Mouse (Mus musculus) right cerebral cortex, adult 18-20 months (tissue): ENCODE measurements at regions not wholly inside any gene's neighbourhood (a gene's known extent, or its start where the extent isn't known, plus 50 kb on each side); places are given as distances from the start of the nearest gene placed in this dataset.
A peak's percentile ranks its signal among the peaks of the same experiment; 100 is the strongest.

ENCODE experiments used
- DNase-seq: peaks from one replicate; pipeline ENCODE4 v3.0.0; 2022; ENCODE audit warnings: mixed read lengths

GRCm38 (mm10) chr5:64401737-64402136 lies 245.6 kb downstream of the Tbc1d1 start:
- DNase-seq: no peak

DNA sequence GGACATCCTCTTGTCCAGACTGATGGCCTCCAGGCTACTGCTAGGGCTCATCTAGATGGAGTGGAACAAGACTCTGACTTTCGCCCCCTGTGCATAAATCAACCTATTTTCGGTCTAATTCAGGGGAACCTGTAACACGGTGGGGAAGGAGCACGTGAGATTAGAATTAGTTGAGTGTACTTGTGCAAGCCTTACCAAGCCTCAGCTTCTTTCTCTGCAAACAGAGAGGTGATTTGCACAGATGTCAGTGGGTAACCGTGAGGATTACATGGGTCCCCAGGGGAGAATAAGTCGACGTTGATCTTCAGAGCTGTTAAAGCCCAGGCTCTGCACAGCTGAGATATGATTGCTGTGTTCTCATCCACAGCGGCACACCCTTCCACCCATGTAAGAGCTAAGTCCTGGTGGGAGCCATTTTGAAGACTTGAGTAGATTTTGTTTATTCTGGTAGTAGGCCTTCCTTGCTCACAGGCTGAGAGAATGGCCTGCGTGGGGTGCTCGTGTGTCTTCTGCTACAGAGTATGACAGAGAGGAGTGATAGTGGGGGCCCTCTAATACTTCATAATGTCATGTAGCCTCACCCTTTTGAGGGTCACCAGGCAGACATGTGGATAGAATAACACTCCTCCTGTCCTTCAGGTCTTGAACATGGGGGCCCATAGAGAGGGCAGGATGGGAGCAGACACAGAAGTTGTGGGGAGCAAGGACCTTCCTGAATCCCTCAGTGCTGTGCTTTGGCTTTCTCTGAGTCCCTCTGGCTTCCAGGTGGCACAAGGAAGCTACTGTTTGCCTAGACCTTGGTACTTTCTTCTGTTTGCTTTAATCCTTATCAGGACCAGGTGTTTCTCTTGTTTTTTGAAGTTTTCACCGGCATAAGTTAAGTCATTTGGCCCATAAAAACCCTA lies 247.2 kb downstream of the Tbc1d1 start:
- no peak for DNase-seq

DNA sequence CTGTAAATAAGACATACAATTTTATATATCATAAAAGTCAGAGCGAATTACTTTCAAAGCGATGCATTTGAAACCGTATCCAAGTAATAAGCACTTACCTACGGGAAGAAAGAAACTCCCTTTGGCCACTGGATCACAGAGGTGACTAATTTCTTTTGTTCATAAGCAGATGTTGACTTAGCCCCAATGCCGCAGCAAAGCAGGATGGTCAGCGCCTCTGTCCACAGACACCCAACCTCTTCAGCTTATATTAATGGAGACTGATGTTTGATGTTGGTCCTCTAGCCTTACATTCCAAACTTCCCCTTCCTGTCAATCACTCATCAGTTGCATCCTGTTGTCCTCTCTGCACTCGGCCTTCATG lies 247.9 kb downstream of the Tbc1d1 start:
- DNase-seq: no peak

DNA sequence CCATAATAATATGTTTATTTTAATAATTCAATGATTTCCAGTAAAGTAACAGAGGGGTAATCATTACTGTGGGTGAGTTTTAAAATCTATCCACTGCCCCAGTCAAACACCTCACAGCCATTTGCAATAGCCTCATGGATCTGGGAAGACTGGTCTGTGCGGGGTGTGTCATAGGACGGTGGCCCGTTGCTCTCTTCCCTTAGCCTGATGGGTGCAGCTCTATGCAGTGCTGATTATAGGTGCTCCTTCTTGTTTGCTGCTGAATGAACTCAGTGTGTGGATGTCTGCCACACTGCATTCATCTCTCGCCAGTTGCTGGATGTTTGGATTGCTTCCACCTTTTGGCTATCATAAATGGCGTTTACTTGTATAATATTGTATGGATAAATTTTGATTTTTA lies 248.4 kb downstream of the Tbc1d1 start:
- DNase-seq: no peak

DNA sequence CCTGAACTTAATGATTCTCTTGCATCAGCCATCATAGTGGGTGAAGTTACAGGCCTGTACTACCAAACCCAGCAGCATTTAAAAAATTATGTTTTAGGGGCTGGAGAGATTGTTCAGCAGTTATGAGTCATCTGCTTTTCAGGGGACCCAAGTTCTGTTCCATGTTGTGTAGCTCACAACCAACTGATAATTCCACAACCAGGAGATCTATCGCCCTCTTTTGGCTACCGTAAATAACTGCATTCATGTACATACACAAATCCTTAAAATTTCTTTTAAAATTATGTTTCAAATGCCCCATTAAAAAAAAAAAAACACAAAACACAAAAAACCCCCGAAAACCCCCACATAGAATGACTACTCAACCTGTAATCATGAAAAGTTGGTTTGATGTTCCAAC lies 252.8 kb downstream of the Tbc1d1 start:
- DNase-seq: no peak

- no peak for DNase-seq
Measured at GRCm38 (mm10) chr5:64410621-64411020, 254.5 kb downstream of the Tbc1d1 start.

- no peak for DNase-seq
Measured at GRCm38 (mm10) chr5:64414519-64414918, 258.4 kb downstream of the Tbc1d1 start.

DNA sequence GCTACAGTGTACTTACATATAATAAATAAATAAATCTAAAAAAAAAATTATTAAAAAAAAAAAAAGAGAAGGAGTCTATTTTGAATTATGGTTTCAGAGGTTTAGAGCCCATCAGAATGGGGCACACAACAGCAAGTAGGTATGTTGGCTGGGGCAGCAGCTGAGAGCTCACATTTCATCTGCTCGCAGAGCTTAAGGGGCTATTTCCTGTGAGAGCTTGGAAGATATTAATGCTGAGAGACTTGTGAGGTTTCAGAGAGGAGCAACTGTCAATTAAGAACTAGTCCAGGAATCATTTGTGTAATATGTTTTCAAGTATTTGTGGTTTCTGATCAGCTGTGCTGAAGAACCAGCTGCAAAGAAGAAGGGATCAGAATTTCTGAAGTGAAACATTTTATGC lies 263.3 kb downstream of the Tbc1d1 start:
- DNase-seq: no peak

DNA sequence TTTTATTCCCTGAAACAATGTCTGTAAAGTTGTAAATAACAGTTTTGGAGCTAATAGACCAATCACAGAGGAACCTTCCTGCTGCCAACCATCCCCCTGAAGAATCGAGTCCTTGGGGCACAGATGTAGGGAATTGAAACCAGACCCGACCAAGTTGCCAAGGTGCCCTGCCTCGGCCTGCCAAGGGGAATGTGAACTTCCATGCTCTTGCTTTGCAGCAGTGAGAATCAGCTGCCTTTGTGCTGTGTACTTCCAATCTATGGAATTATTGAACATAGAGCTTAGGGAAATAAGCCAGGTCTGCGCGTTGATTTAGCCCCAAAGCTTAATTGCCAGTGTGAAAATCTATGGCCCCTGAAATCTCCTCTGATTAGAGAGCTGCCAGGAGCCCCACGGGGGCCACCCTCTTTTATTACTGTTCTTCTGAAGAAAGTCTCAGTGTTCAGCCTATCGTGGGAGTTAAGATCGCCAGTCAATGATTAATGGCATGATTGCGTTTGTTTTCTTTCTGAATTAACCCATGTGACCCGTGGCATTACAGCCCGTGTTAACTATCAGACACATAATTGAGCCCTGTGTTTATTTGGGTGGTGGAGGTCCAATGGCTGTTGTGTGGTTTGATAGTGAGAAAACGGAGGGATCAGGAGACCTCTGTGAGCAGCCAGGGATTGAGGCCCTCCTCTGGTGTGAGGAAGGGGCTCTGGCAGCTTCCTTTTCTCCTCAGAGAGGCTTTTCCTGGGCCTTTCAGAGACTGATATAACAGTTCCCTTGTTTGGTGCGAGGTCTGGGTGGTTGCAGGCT lies 266.9 kb downstream of the Tbc1d1 start:
- no peak for DNase-seq

- no peak for DNase-seq
Measured at GRCm38 (mm10) chr5:64428822-64429221, 272.7 kb downstream of the Tbc1d1 start.

DNA sequence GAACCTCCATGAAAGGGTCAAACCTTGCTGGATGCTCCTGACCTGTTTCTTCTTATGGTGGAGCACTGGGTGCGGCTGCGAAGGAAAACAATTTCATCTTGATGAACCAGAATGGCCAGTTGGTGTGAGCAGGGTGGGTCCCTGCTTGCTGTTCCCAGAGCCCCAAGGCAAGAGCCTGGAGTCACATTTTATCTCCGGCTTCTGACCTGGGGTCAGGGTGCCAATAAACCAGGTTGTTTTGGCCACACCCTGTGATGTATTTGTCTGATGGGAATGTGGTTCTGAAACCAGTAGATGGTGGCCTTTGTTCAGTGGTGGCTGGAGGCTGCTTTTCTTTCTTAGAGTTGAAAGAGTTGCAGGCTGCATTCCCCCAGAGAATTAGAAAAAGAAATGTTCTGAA lies 274.4 kb downstream of the Tbc1d1 start:
- DNase-seq: no peak

GRCm38 (mm10) chr5:64431624-64432023 lies 275.5 kb downstream of the Tbc1d1 start:
- no peak for DNase-seq

DNA sequence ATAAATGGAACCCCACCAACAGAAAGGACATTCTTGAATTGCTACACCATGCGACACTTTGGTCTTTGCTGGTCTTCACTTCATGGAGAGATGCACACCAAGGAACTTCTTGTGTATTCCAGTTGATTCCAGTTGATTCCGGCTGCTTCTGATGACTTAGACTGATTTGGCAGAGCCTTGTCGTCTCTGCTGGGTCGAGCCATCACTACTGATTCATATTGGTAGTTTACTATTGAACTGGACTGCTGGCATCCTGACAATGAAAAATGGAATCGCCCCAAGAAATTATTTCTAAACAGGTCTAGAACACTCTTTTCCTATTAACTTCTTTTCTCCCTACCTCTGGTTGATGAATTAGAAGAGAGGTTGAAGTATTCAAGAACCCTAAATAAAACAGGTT lies 277.7 kb downstream of the Tbc1d1 start:
- DNase-seq: no peak

- no peak for DNase-seq
Measured at GRCm38 (mm10) chr5:64435491-64435890, 279.4 kb downstream of the Tbc1d1 start.

- DNase-seq: no peak
Measured at GRCm38 (mm10) chr5:64435958-64436357, 279.9 kb downstream of the Tbc1d1 start.

DNA sequence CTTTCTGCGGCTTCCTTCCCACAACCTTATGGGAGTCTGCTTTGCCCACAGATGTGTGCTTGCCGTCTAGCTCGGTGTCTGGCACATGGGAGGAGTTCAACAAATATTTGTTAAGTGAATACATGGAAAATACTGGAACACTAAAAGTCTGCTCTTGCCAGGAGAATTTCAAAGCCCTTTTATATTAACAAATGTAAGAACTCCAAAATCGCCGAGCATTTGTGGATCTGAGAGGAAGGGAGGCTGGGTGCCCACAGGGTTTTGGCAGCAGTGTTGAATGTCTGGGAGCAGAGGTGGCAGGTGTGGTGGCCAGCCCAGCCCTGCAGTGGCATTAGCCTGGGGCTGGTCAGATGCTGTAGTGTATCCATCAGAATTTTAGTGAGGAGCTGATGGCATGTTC lies 281.6 kb downstream of the Tbc1d1 start:
- no peak for DNase-seq

GRCm38 (mm10) chr5:64438446-64439134 lies 282.5 kb downstream of the Tbc1d1 start:
- no peak for DNase-seq

DNA sequence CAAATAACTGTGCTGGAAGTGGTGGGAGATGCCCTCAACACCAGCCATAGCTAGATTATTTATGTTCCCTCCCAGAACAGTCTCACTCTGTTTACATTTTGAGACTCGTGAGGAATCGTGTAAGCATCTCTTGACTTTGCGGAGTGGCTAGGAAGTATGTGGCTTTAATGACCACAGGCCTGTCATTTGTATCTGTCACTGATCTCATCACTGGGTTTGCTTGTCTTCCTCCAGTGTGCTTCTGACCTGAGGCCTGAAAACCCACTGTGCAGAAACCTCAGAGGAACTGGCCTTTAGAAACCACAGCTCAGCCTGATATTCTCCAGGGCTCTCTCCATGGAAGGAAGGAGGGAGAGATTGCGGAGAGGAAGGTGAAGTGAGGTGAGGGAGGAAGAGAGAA lies 291.7 kb downstream of the Tbc1d1 start:
- no peak for DNase-seq

GRCm38 (mm10) chr5:64452668-64453334 lies 296.7 kb downstream of the Tbc1d1 start:
- DNase-seq: no peak

- no peak for DNase-seq
Measured at GRCm38 (mm10) chr5:64459807-64460206, 303.7 kb downstream of the Tbc1d1 start.

- no peak for DNase-seq
Measured at GRCm38 (mm10) chr5:64460891-64461290, 304.8 kb downstream of the Tbc1d1 start.

- DNase-seq: no peak
Measured at GRCm38 (mm10) chr5:64461592-64461991, 305.5 kb downstream of the Tbc1d1 start.

DNA sequence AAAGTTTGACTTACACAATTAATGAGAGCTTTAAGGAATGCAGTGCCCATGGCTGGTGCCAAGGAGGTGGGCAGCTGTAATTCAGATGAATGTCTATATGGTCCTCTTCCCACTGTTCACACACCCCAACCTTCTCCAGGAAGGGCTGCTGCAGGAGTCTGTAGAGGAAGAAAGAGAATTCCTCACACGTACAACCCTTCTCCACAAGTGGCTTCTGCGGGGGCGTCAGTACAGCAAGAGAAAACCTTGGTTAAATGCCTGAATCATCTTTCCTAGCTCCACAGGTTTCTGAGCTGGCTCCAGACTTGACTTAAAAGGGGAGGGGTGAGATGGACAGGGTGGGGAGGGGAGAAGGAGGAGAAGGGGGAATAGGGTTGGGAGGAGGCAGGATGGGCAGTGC lies 306.3 kb downstream of the Tbc1d1 start:
- DNase-seq: peak; percentile 71
